Mouse (Mus musculus) hindbrain, embryonic 12.5 days (tissue): Measurements from ENCODE around the gene Polr2l. TPM values are rescaled to one million over a fixed set of nuclear protein-coding genes. Genes with fewer than 3 reads are reported as not detected.
A peak's percentile ranks its signal among the peaks of the same experiment; 100 is the strongest.

ENCODE experiments used
- ATAC-seq: fragments of 200-750 bp; cut with Nextera tagmentation; 2 replicates; pipeline ENCODE4 v1.8.0; 2017; ENCODE audit warnings: moderate TSS enrichment; ENCODE audit not compliant: low FRiP score
- H3K27ac ChIP-seq: fragments of 300-500 bp; sonication (generic); 2 replicates; pipeline ENCODE4 v1.5.1; 2016; ENCODE audit warnings: mild to moderate bottlenecking
- H3K27me3 ChIP-seq: fragments of 300-500 bp; sonication (generic); 2 replicates; pipeline ENCODE4 v1.6.1; 2016; ENCODE audit warnings: mild to moderate bottlenecking
- H3K36me3 ChIP-seq: fragments of 300-500 bp; sonication (generic); 2 replicates; pipeline ENCODE4 v1.6.1; 2016; ENCODE audit warnings: mild to moderate bottlenecking
- H3K4me1 ChIP-seq: fragments of 300-500 bp; sonication (generic); 2 replicates; pipeline ENCODE4 v1.6.1; 2016
- H3K4me2 ChIP-seq: fragments of 300-500 bp; sonication (generic); replicated peaks from 2 replicates; pipeline ENCODE4 v1.6.1; 2016; ENCODE audit warnings: mild to moderate bottlenecking
- H3K4me3 ChIP-seq: fragments of 300-500 bp; sonication (generic); 2 replicates; pipeline ENCODE4 v1.5.1; 2016; ENCODE audit warnings: mild to moderate bottlenecking
- H3K9ac ChIP-seq: fragments of 300-500 bp; sonication (generic); 2 replicates; pipeline ENCODE4 v1.6.1; 2016; ENCODE audit warnings: mild to moderate bottlenecking, moderate library complexity
- H3K9me3 ChIP-seq: fragments of 300-500 bp; sonication (generic); replicated peaks from 2 replicates; pipeline ENCODE4 v1.6.1; 2016; ENCODE audit warnings: mild to moderate bottlenecking
- WGBS: fragments of 180-500 bp; shearing (Covaris S2); methylation state at CpG from one replicate; pipeline ENCODE4 v1.1.7; 2016; 5-methylcytosine and 5-hydroxymethylcytosine counted together
- polyA plus RNA-seq: library from polyadenylated mRNA; unstranded; fragments of >200 nt; fragmentation: Nextera tagmentation; extraction: Ambion mirVana; gene quantifications from 2 replicates; pipeline ENCODE4 v1.2.1, GENCODE M21; 2016

The Polr2l gene
- polyA plus RNA-seq, result 62.0 and 69.0 TPM in 2 replicates

DNA sequence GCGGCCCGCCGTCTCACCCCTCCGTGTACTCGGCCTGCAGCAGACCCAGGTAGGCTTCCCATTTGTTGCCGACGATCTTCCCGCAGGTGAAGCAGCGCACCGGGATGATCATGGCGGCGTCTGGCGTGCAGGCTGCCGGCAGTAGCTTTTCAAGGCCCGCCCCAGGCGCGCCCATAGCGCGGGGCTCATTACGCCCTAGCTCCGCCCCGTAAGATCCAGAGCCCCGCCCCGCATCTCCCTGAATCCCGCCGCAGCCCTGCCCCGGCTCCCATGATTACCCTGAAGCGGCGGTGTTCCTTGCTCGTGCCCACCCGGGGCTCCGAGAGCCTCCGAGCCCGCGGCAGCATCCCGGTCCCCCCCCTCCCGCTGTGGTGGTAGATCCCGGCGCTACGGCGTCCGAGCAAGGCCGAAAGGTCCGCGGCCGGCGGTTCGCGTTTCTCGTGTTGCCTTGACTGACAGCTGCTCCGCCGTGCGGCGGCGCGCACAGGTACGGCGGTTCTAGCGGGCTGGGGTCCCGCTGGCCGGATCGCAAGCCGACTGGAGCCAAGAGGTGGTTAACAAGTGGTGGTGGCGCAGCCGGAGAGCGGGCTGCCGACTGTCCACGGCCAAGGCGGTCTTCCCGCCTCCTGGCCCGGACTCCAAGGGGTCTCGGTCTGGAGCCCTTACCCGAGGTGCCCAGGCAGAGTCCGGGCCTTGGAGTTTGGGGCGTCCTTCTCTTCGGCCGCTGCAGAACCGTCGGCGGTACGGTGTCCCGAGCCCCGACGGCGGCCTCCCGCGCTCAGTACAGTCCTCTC lies at the start of gene Polr2l, which contains the start of gene Tspan4:
Polr2l (minus strand) TSS at position 122 of the 794 bp plus-strand sequence.
Tspan4 (plus strand) TSS at position 230 of the 794 bp plus-strand sequence.
- Histone ChIP-seq H3K9me3 (no peaks in the 10 kb centered on the region), H3K4me1 (peaks cover 35% of the 10 kb centered on the region), H3K4me2 (peak within 1 kb of the TSS; percentile 84), H3K36me3 (peaks cover 25% of the 10 kb centered on the region), H3K9ac (peak within 1 kb of the TSS; percentile 85), H3K27me3 (peaks cover 30% of the 10 kb centered on the region), H3K27ac (peak within 1 kb of the TSS; percentile 90), H3K4me3 (peak within 1 kb of the TSS; percentile 55)
- under 1% methylated on average over 87 of the region's 87 CpGs for whole genome bisulfite sequencing
- ATAC-seq, result peak; percentile 80

GRCm38 (mm10) chr7:141524271-141524670 lies 49.3 kb upstream of the Polr2l start:
- 89% methylated on average over 4 of the region's 4 CpGs for WGBS
- Histone ChIP-seq H3K9me3 (no peaks in the 10 kb centered on the region), H3K27me3 (no peaks in the 10 kb centered on the region), H3K36me3 (peaks cover 44% of the 10 kb centered on the region), H3K9ac (no peak overlapping the region), H3K4me1 (no peaks in the 10 kb centered on the region), H3K27ac (no peak overlapping the region), H3K4me3 (no peak overlapping the region), H3K4me2 (no peak overlapping the region)
- ATAC-seq, result no peak

DNA sequence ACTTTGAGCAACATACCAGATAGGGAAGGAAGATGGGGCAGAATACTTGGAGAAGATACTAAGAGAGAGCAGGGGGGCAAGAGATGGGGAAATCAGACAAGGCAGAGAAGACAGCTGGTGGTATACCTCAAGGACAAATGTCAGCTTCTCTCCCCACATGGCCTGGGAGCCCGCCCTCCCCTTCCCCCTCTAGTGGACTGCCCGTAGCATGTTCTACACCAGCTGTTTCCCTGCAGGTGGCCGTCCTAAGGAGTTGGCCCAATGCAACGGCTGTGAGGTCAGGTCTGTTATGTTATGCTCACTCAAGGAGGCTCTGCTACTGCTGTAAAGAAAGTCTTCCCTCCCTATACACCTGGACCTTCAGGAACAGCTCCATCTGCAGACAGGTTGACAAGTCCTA lies 48.1 kb upstream of the Polr2l start:
- Histone ChIP-seq H3K4me2 (no peak overlapping the region), H3K4me3 (no peak overlapping the region), H3K4me1 (no peaks in the 10 kb centered on the region), H3K9me3 (no peaks in the 10 kb centered on the region), H3K27ac (no peak overlapping the region), H3K36me3 (peaks cover 37% of the 10 kb centered on the region), H3K9ac (no peak overlapping the region), H3K27me3 (no peaks in the 10 kb centered on the region)
- WGBS, result 32% methylated on average over 3 of the region's 4 CpGs
- ATAC-seq, result no peak

DNA sequence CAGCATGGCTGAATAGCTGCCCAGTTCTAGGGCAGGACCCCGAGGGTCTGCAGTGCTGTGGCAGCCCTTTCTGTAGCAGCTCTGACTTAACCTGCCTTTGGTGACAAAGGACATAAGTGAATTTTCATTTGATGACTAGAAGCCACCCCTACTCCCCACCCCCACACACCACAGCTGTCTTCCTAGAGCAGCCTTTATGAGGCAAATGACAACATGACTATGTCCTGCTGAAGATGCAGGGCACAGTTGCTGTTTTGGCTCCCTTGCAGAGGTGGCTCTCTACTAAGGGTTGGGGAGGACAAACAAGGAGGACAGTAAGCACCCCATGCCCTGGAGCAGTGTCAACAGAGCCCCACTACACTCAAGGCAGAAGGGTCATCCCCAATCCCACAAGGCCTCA lies 44.9 kb upstream of the Polr2l start:
- peaks cover 30% of the 10 kb centered on the region for H3K36me3 ChIP-seq

DNA sequence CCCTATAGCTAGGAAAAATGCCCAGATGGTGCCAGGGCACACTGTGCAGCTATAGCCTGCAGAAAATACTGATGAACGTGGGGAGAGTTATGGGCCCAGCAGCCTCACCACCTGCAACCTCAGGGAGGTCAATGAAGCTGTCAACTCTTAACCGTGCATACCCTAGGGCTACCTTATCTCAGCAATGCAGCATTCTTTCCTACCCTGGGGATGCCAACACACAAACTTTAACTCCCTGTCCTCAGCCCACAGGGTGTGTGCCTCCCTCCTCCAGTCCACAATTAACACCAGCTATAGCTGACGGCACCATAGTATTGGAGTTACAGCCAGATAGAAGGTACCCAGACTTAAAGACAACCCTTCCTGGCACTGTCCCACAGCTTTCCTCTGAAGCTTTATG lies 44.0 kb upstream of the Polr2l start:
- H3K4me2 ChIP-seq, result no peak overlapping the region
- no peak for ATAC-seq
- no peaks in the 10 kb centered on the region for H3K4me1 ChIP-seq
- H3K27ac ChIP-seq, result no peak overlapping the region
- H3K36me3 ChIP-seq, result peaks cover 32% of the 10 kb centered on the region
- 78% methylated on average over 3 of the region's 3 CpGs for WGBS
- no peaks in the 10 kb centered on the region for H3K9me3 ChIP-seq
- H3K27me3 ChIP-seq, result no peaks in the 10 kb centered on the region
- H3K9ac ChIP-seq, result no peak overlapping the region
- no peak overlapping the region for H3K4me3 ChIP-seq

More for the DNA sequence above, 44.9 kb upstream of the Polr2l start:
- Histone ChIP-seq H3K4me1 (no peaks in the 10 kb centered on the region), H3K9me3 (no peaks in the 10 kb centered on the region), H3K9ac (no peak overlapping the region), H3K4me2 (no peak overlapping the region), H3K27me3 (no peaks in the 10 kb centered on the region), H3K4me3 (no peak overlapping the region), H3K27ac (no peak overlapping the region)
- 68% methylated on average over 1 of the region's 1 CpGs for WGBS
- no peak for ATAC-seq

- Histone ChIP-seq H3K27ac (no peak overlapping the region), H3K4me2 (no peak overlapping the region), H3K27me3 (no peaks in the 10 kb centered on the region), H3K9ac (no peak overlapping the region), H3K4me1 (no peaks in the 10 kb centered on the region), H3K9me3 (no peaks in the 10 kb centered on the region), H3K4me3 (no peak overlapping the region), H3K36me3 (peaks cover 37% of the 10 kb centered on the region)
- ATAC-seq, result no peak
- 80% methylated on average over 5 of the region's 5 CpGs for WGBS
Measured at GRCm38 (mm10) chr7:141518296-141518695, 43.4 kb upstream of the Polr2l start.

DNA sequence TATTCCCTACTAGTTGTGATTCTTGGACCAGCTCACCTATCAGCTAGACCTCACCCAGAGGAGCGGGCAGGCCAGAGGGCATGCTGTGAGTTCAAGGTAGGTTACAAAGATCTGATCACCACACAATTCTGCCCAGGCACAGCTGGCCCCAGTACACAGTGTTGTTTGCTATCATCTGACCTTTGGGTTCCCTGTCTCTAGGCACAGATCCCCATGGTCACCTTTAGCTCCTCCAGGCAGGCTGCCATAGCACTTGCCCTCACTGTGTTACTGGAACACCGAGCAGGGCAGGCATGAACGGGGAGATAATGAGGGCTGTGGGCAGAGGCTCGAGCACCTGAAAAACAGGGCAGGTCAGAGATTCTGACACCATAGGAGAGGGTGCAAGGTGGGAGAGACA lies 42.7 kb upstream of the Polr2l start:
- Histone ChIP-seq H3K4me1 (no peaks in the 10 kb centered on the region), H3K36me3 (peaks cover 38% of the 10 kb centered on the region), H3K27ac (no peak overlapping the region), H3K9me3 (no peaks in the 10 kb centered on the region), H3K4me2 (no peak overlapping the region), H3K9ac (no peak overlapping the region), H3K4me3 (no peak overlapping the region), H3K27me3 (no peaks in the 10 kb centered on the region)
- 88% methylated on average over 4 of the region's 4 CpGs for WGBS
- no peak for ATAC-seq

GRCm38 (mm10) chr7:141510681-141511191 lies 35.8 kb upstream of the Polr2l start:
- no peak overlapping the region for H3K27ac ChIP-seq
- no peak overlapping the region for H3K9ac ChIP-seq
- peaks cover 33% of the 10 kb centered on the region for H3K36me3 ChIP-seq
- 59% methylated on average over 8 of the region's 8 CpGs for WGBS
- no peak overlapping the region for H3K4me3 ChIP-seq
- H3K4me2 ChIP-seq, result no peak overlapping the region
- H3K4me1 ChIP-seq, result no peaks in the 10 kb centered on the region
- H3K27me3 ChIP-seq, result no peaks in the 10 kb centered on the region
- no peaks in the 10 kb centered on the region for H3K9me3 ChIP-seq
- no peak for ATAC-seq

DNA sequence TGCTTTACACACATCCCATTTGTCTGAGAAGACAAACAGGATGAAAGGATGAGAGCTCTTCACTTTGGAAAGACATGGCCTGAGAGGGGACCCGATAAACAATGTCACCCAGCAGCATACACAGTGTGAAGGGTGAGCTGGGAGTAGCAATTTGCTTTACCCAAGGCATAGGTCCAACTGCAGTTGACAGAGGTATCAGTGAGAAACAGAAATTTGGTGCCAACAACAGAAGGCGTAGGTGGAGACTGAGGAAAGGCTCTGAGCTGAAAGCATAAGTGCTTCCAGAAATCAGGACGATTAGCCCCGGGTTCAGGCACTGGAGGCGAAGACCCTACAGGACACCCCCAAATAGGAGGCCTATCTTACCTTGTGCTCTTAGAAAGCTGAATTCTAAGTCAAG lies 35.3 kb upstream of the Polr2l start:
- H3K9me3 ChIP-seq, result no peaks in the 10 kb centered on the region
- no peak overlapping the region for H3K4me2 ChIP-seq
- H3K27ac ChIP-seq, result no peak overlapping the region
- no peak overlapping the region for H3K9ac ChIP-seq
- ATAC-seq, result no peak
- H3K36me3 ChIP-seq, result peaks cover 30% of the 10 kb centered on the region
- H3K4me3 ChIP-seq, result no peak overlapping the region
- H3K4me1 ChIP-seq, result no peaks in the 10 kb centered on the region
- WGBS, result 86% methylated on average over 5 of the region's 5 CpGs
- H3K27me3 ChIP-seq, result no peaks in the 10 kb centered on the region

GRCm38 (mm10) chr7:141508160-141508559 lies 33.2 kb upstream of the Polr2l start:
- no peak for ATAC-seq
- H3K27ac ChIP-seq, result no peak overlapping the region
- no peaks in the 10 kb centered on the region for H3K4me1 ChIP-seq
- H3K27me3 ChIP-seq, result no peaks in the 10 kb centered on the region
- H3K4me2 ChIP-seq, result no peak overlapping the region
- no peak overlapping the region for H3K4me3 ChIP-seq
- H3K9me3 ChIP-seq, result no peaks in the 10 kb centered on the region
- H3K36me3 ChIP-seq, result peaks cover 21% of the 10 kb centered on the region
- no peak overlapping the region for H3K9ac ChIP-seq

- Histone ChIP-seq H3K4me3 (no peak overlapping the region), H3K9ac (no peak overlapping the region), H3K27me3 (no peaks in the 10 kb centered on the region), H3K9me3 (no peaks in the 10 kb centered on the region), H3K27ac (no peak overlapping the region), H3K4me1 (no peaks in the 10 kb centered on the region), H3K36me3 (peaks cover 21% of the 10 kb centered on the region), H3K4me2 (no peak overlapping the region)
- no peak for ATAC-seq
- WGBS, result 64% methylated on average over 2 of the region's 2 CpGs
Measured at GRCm38 (mm10) chr7:141506278-141506677, 31.3 kb upstream of the Polr2l start.

DNA sequence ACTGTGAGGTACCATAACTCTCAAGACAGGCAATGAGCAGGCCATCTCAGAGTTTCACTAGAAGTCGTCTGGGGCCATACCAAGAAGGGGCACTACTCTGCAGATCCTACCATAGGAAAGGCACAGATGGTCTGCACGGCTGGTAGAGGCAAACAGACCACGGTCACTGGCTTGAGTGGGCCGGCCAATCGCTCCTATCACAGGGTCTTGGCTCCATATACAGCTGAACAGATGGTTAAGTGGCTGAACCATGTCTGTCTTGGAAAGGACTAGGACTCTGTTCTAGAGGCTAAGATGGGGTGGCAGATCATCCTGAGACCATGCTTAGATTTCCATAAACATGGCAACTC lies 27.6 kb upstream of the Polr2l start:
- H3K4me2 ChIP-seq, result no peak overlapping the region
- H3K27me3 ChIP-seq, result no peaks in the 10 kb centered on the region
- H3K9me3 ChIP-seq, result no peaks in the 10 kb centered on the region
- 96% methylated on average over 5 of the region's 5 CpGs for WGBS
- no peaks in the 10 kb centered on the region for H3K4me1 ChIP-seq
- H3K9ac ChIP-seq, result no peak overlapping the region
- ATAC-seq, result no peak
- no peak overlapping the region for H3K4me3 ChIP-seq
- H3K27ac ChIP-seq, result no peak overlapping the region
- peaks cover 14% of the 10 kb centered on the region; the same call in 1 of the 2 replicates for H3K36me3 ChIP-seq
